Mouse (Mus musculus): ENCODE measurements around the gene Icam4. TPM values are rescaled to one million over a fixed set of nuclear protein-coding genes. Genes with fewer than 3 reads are reported as not detected.

Gene Icam4
- polyA plus RNA-seq, 1 experiment: 105 TPM

GRCm38 (mm10) chr9:21067006-21067684 lies 38.0 kb downstream of the Icam4 start, which contains the start of gene Zglp1:
Gene Zglp1 (minus strand): TSS chr9:21067093.
- peaks cover 16% of the 10 kb centered on the region for H3K4me1 ChIP-seq (ENCODE audit: control insufficient read depth)
- no peaks in the 10 kb centered on the region for H3K27me3 ChIP-seq (ENCODE audit: control insufficient read depth)
- H3K36me3 ChIP-seq (ENCODE audit: control insufficient read depth): peaks cover 67% of the 10 kb centered on the region
- TF ChIP-seq GATA1 (IDR thresholded peaks at IDR 0.05; ENCODE audit: low read length) (no peak), TAL1 (IDR thresholded peaks at IDR 0.05; ENCODE audit: low read length) (no peak)
- no peak within 1 kb of the TSS for H3K4me3 ChIP-seq (replicated peaks)
- no peaks in the 10 kb centered on the region for H3K9me3 ChIP-seq (ENCODE audit: control insufficient read depth, low read length)

GRCm38 (mm10) chr9:21072641-21073040 lies 43.5 kb downstream of the Icam4 start:
- TF ChIP-seq TAL1 (IDR thresholded peaks at IDR 0.05; ENCODE audit: low read length) (no peak), GATA1 (IDR thresholded peaks at IDR 0.05; ENCODE audit: low read length) (no peak)
- H3K36me3 ChIP-seq (ENCODE audit: control insufficient read depth): peaks cover 67% of the 10 kb centered on the region
- no peaks in the 10 kb centered on the region for H3K27me3 ChIP-seq (ENCODE audit: control insufficient read depth)
- H3K4me3 ChIP-seq (replicated peaks): peak overlapping the region; percentile 66
- H3K9me3 ChIP-seq (ENCODE audit: control insufficient read depth, low read length): no peaks in the 10 kb centered on the region
- H3K4me1 ChIP-seq (ENCODE audit: control insufficient read depth): peaks cover 36% of the 10 kb centered on the region

GRCm38 (mm10) chr9:21073044-21073840 lies 44.1 kb downstream of the Icam4 start, which contains the start of the genes Gm49373 and Fdx1l:
Gene Gm49373 (minus strand): TSS chr9:21073096.
Gene Fdx1l (minus strand): TSS chr9:21073614.
- Histone ChIP-seq H3K27me3 (ENCODE audit: control insufficient read depth) (no peaks in the 10 kb centered on the region), H3K4me3 (replicated peaks) (peak within 1 kb of the TSS; percentile 66), H3K9me3 (ENCODE audit: control insufficient read depth, low read length) (no peaks in the 10 kb centered on the region), H3K36me3 (ENCODE audit: control insufficient read depth) (peaks cover 67% of the 10 kb centered on the region), H3K4me1 (ENCODE audit: control insufficient read depth) (peaks cover 36% of the 10 kb centered on the region)
- TF ChIP-seq TAL1 (IDR thresholded peaks at IDR 0.05; ENCODE audit: low read length): no peak
- no peak for TF ChIP-seq GATA1 (IDR thresholded peaks at IDR 0.05; ENCODE audit: low read length)

GRCm38 (mm10) chr9:21074173-21074572 lies 45.0 kb downstream of the Icam4 start:
- TF ChIP-seq GATA1 (IDR thresholded peaks at IDR 0.05; ENCODE audit: low read length) (no peak), TAL1 (IDR thresholded peaks at IDR 0.05; ENCODE audit: low read length) (no peak)
- Histone ChIP-seq H3K9me3 (ENCODE audit: control insufficient read depth, low read length) (no peaks in the 10 kb centered on the region), H3K4me1 (ENCODE audit: control insufficient read depth) (peaks cover 36% of the 10 kb centered on the region), H3K27me3 (ENCODE audit: control insufficient read depth) (no peaks in the 10 kb centered on the region), H3K4me3 (replicated peaks) (no peak overlapping the region), H3K36me3 (ENCODE audit: control insufficient read depth) (peaks cover 77% of the 10 kb centered on the region)

- peaks cover 33% of the 10 kb centered on the region for H3K4me1 ChIP-seq (ENCODE audit: control insufficient read depth)
- TF ChIP-seq GATA1 (IDR thresholded peaks at IDR 0.05; ENCODE audit: low read length) (no peak), TAL1 (IDR thresholded peaks at IDR 0.05; ENCODE audit: low read length) (no peak)
- H3K4me3 ChIP-seq (replicated peaks): no peak overlapping the region
- peaks cover 84% of the 10 kb centered on the region for H3K36me3 ChIP-seq (ENCODE audit: control insufficient read depth)
- H3K9me3 ChIP-seq (ENCODE audit: control insufficient read depth, low read length): no peaks in the 10 kb centered on the region
- no peaks in the 10 kb centered on the region for H3K27me3 ChIP-seq (ENCODE audit: control insufficient read depth)
These were observed 46.5 kb downstream of the Icam4 start for GRCm38 (mm10) chr9:21075625-21076024.

Other genes with a start within 250 kb of the Icam4 start
- gene Col5a3, start 214.3 kb upstream of the Icam4 start, polyA plus RNA-seq (2012): not detected in 2 replicates
- gene Rdh8, start 210.9 kb upstream of the Icam4 start, polyA plus RNA-seq (2012): not detected in 2 replicates
- gene A230050P20Rik, start 160.7 kb upstream of the Icam4 start, polyA plus RNA-seq (2012): 0.29 and 0.57 TPM in 2 replicates
- 0.06 and 0.19 TPM in 2 replicates for gene Angptl6, start 149.6 kb upstream of the Icam4 start, polyA plus RNA-seq (2012)
- 14.9 and 16.4 TPM in 2 replicates for gene Ppan, start 141.2 kb upstream of the Icam4 start, polyA plus RNA-seq (2012)
- gene Eif3g, start 130.8 kb upstream of the Icam4 start, polyA plus RNA-seq (2012): 46.8 and 55.3 TPM in 2 replicates
- gene Dnmt1, start 69.5 kb upstream of the Icam4 start, polyA plus RNA-seq (2012): 25.3 TPM in 2 replicates
- gene S1pr2, start 52.6 kb upstream of the Icam4 start, polyA plus RNA-seq (2012): 0.02 TPM in 2 replicates
- gene Mrpl4, start 26.6 kb upstream of the Icam4 start, polyA plus RNA-seq (2012): 11.7 and 15.4 TPM in 2 replicates
- 0.04 and 0.11 TPM in 2 replicates for gene Icam1, start 13.4 kb upstream of the Icam4 start, polyA plus RNA-seq (2012)
- 0.63 and 0.86 TPM in 2 replicates for gene Icam5, start 2.7 kb downstream of the Icam4 start, polyA plus RNA-seq (2012)
- 1.4 and 1.9 TPM in 2 replicates for gene Zglp1, start 37.7 kb downstream of the Icam4 start, polyA plus RNA-seq (2012)
- gene Gm49373, start 43.7 kb downstream of the Icam4 start, polyA plus RNA-seq (2012): 0.12 and 0.16 TPM in 2 replicates
- gene Fdx1l, start 44.2 kb downstream of the Icam4 start, polyA plus RNA-seq (2012): 1.5 and 2.8 TPM in 2 replicates
- 11.6 and 15.1 TPM in 2 replicates for gene Gm38431, start 62.6 kb downstream of the Icam4 start, polyA plus RNA-seq (2012)
- gene Raver1, start 62.6 kb downstream of the Icam4 start, polyA plus RNA-seq (2012): 7.5 and 9.3 TPM in 2 replicates
- gene Tyk2, start 101.9 kb downstream of the Icam4 start, polyA plus RNA-seq (2012): 0.26 and 0.30 TPM in 2 replicates
- gene Cdc37, start 120.6 kb downstream of the Icam4 start, polyA plus RNA-seq (2012): 12.7 and 17.4 TPM in 2 replicates
- 0.04 and 0.05 TPM in 2 replicates for gene Pde4a, start 136.3 kb downstream of the Icam4 start, polyA plus RNA-seq (2012)
- gene Keap1, start 210.0 kb downstream of the Icam4 start, polyA plus RNA-seq (2012): 4.2 and 5.2 TPM in 2 replicates
- not detected in 2 replicates for gene S1pr5, start 219.1 kb downstream of the Icam4 start, polyA plus RNA-seq (2012)
- 25.4 and 30.2 TPM in 2 replicates for gene Atg4d, start 235.9 kb downstream of the Icam4 start, polyA plus RNA-seq (2012)